In the genomic region with DNA sequence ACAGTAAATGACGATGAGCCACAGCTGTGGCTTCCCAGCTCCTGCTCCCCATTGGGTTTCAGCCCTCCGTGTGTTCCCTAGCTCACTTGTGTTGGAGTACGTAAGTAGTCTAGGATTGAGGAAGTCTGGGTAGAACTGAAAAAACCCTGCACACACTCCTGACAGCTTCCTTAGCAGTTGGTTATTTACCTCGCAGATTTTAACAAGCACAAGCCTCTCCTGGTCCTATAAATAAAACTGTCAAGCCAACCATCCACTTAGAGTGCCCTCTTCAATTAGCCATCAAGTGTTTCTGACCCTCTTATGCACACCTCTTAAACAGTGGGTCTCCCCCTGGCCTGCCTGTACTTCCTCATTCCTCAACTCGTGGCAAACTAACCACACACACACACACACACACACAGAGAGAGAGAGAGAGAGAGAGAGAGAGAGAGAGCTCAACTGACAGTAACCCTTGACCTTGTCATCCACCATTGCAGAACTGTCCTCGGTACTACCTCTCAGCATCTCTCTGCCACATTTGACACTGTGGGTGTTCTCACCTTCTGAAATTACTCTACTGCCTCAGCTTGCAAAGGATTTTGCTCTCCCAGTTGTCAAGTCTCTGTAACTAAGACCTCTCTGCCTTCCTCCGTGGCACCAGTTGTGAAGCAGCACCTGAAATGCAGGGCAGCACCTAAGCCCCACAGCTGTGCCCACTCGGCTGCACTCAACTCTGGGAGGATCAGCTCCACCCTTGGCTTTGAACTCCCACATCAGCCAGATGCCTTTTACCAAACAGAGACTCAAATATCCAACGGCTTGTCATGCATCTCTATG, we compare ENCODE assay signal across 8 mouse cellular contexts. TPM values are rescaled to one million over a fixed set of nuclear protein-coding genes. Genes with fewer than 3 reads are reported as not detected.
DNase-seq lines count a peak whose midpoint lies in the region; ATAC-seq lines count a peak whose summit lies in the region.

No protein-coding gene starts in this region.

- H3K27ac ChIP-seq in embryonic facial prominence, embryonic 10.5 days (replicated peaks), result peak overlapping the region; percentile 94; the same call in 1 of the 2 replicates
- peak overlapping the region; percentile 87 for H3K27ac ChIP-seq in hindbrain, embryonic 15.5 days (replicated peaks)
- peak overlapping the region; percentile 83; the same call in 1 of the 2 replicates for H3K27ac ChIP-seq in stomach, embryonic 14.5 days (ENCODE audit: low read length)

- H3K4me2 ChIP-seq in hindbrain, embryonic 15.5 days, result peak overlapping the region; percentile 92
- H3K4me2 ChIP-seq in stomach, embryonic 14.5 days (replicated peaks; ENCODE audit: low read depth, low read length), result peak overlapping the region; percentile 92; the same call in 1 of the 2 replicates

- no peak for ATAC-seq in hindbrain, embryonic 15.5 days (ENCODE audit: low FRiP score, low read depth)
- no peak for ATAC-seq in stomach, embryonic 14.5 days (ENCODE audit: insufficient number of reproducible peaks, insufficient read depth, low FRiP score, low read depth)

- 71% methylated on average over 9 of the region's 9 CpGs for WGBS in embryonic facial prominence, embryonic 10.5 days
- WGBS in hindbrain, embryonic 15.5 days, result 71% methylated on average over 9 of the region's 9 CpGs
- whole genome bisulfite sequencing in stomach, embryonic 14.5 days, result 57% methylated on average over 9 of the region's 9 CpGs

- peak; percentile 7 for DNase-seq in cerebellum, adult 9-11 months
- DNase-seq in cerebellum, adult 18-20 months, result no peak
- DNase-seq in embryonic facial prominence, embryonic 10.5 days (ENCODE audit: low spot score), result no peak
- DNase-seq in lung, postnatal 36 days, result peak; percentile 90
- no peak for DNase-seq in right cerebral cortex, postnatal 10 days (ENCODE audit: low spot score in 2 of 2)
- DNase-seq in urinary bladder, postnatal 14 days (ENCODE audit: low spot score), result no peak

- peak overlapping the region; percentile 83; the same call in 1 of the 2 replicates for H3K9ac ChIP-seq in hindbrain, embryonic 15.5 days
- no peak overlapping the region for H3K9ac ChIP-seq in stomach, embryonic 14.5 days (replicated peaks; ENCODE audit: low read depth, low read length)

- 0 out of 2 replicates have a peak, but pooled peaks cover 7% of the 10 kb centered on the region for H3K27me3 ChIP-seq in embryonic facial prominence, embryonic 10.5 days (replicated peaks; ENCODE audit: low read depth, poor library complexity, severe bottlenecking)
- H3K27me3 ChIP-seq in hindbrain, embryonic 15.5 days, result no peaks in the 10 kb centered on the region
- no peaks in the 10 kb centered on the region for H3K27me3 ChIP-seq in stomach, embryonic 14.5 days (ENCODE audit: control insufficient read depth, insufficient read depth, low read length)

- H3K4me1 ChIP-seq in embryonic facial prominence, embryonic 10.5 days, result peaks cover 26% of the 10 kb centered on the region
- H3K4me1 ChIP-seq in hindbrain, embryonic 15.5 days (replicated peaks), result peaks cover 25% of the 10 kb centered on the region
- peaks cover 15% of the 10 kb centered on the region; the same call in 1 of the 2 replicates for H3K4me1 ChIP-seq in stomach, embryonic 14.5 days (ENCODE audit: control insufficient read depth, insufficient read depth, low read length)

- peaks cover 18% of the 10 kb centered on the region for H3K36me3 ChIP-seq in embryonic facial prominence, embryonic 10.5 days (replicated peaks)
- H3K36me3 ChIP-seq in hindbrain, embryonic 15.5 days, result peaks cover 4% of the 10 kb centered on the region; the same call in 1 of the 2 replicates
- no peaks in the 10 kb centered on the region for H3K36me3 ChIP-seq in stomach, embryonic 14.5 days (ENCODE audit: control insufficient read depth, insufficient read depth, low read length)

- no peaks in the 10 kb centered on the region; the same call in 1 of the 2 replicates for H3K9me3 ChIP-seq in embryonic facial prominence, embryonic 10.5 days
- no peaks in the 10 kb centered on the region for H3K9me3 ChIP-seq in hindbrain, embryonic 15.5 days
- H3K9me3 ChIP-seq in stomach, embryonic 14.5 days (ENCODE audit: control insufficient read depth, low read depth, low read length), result 0 out of 2 replicates have a peak, but pooled peaks cover 6% of the 10 kb centered on the region

- peak overlapping the region; percentile 97 for H3K4me3 ChIP-seq in embryonic facial prominence, embryonic 10.5 days
- H3K4me3 ChIP-seq in hindbrain, embryonic 15.5 days, result peak overlapping the region; percentile 87
- H3K4me3 ChIP-seq in stomach, embryonic 14.5 days (ENCODE audit: low read depth, low read length), result peak overlapping the region; percentile 81

RNA-seq across cellular contexts. Expression of a gene that starts 15.7 kb away (rescaled TPM):
- polyA plus RNA-seq in embryonic facial prominence, embryonic 10.5 days (2016; fragmentation: Nextera tagmentation; extraction: Ambion mirVana), result 10.3 and 11.4 TPM in 2 replicates
- 8.8 and 9.6 TPM in 2 replicates for polyA plus RNA-seq in hindbrain, embryonic 15.5 days (2015; fragmentation: Nextera tagmentation; extraction: Ambion mirVana)
- polyA plus RNA-seq in stomach, embryonic 14.5 days (2014; fragmentation: Nextera tagmentation; extraction: Ambion mirVana), result 14.5 and 18.0 TPM in 2 replicates

Comparison
In these comparisons a context has a peak if more than half of its experiments do, and no peak if none do; other contexts are left out.
1. DNase-seq: peak in cerebellum, adult 9-11 months (single experiment) and lung, postnatal 36 days (single experiment); none in cerebellum, adult 18-20 months (0 of 2), embryonic facial prominence, embryonic 10.5 days (single experiment), right cerebral cortex, postnatal 10 days (0 of 2) and urinary bladder, postnatal 14 days (single experiment).
2. Peak in every context shown above with its lines, with median percentiles within 50 percentile points of each other: H3K27ac ChIP-seq and H3K4me3 ChIP-seq.